Mouse (Mus musculus): ENCODE data around the gene Esp15.
"Not testable (repeated sequence)": the region's sequence is repeated elsewhere in the genome, so short reads cannot be mapped to it uniquely, and the experiment has no call there.

The Esp15 gene

DNA sequence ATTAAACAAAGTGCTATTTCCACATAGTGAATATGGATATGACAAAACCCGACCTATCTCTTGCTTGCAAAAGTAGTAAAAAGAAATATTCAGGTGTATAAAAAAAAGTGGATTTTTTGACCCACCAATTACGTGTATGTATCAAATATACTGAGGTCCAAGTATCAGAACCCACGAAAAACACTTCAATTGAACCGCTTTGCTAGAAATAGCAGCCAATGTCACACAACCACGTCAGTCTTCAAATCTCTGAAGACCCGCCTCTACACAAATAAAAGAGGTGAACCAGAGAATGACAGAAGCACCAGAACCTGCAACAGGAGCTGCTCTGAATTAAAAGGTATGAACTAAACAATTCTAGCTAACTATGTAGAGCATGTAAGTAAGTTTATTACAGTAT, at the start of gene Esp15:
TSS of gene Esp15 (plus strand) at position 301 of the 400 bp plus-strand sequence.
- in situ Hi-C loops (cut with MboI, MseI) = not testable (repeated sequence)

DNA sequence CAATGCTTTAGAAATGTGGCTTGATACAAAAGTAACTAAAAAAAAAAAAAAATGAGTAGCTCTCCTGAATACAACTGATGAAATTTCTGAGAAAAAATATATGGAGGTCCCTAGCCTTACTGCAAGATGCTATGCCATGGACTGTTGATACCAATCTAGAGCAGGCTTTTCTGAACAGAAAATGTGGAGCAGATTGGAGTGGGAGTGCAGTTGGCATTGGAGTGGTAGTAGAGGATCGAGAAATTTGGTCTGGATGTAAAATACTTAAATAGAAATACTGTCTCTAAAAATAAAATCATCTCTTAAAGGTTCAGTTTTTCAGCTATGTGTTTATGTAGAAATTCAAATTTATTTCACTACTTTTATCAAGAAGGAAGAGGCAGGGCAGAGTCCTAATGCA, 49.2 kb upstream of the Esp15 start:
- in situ Hi-C loops (cut with MboI, MseI) = no loop called here

Data from regulatory T cell (primary cell).